Mouse (Mus musculus) kidney, adult 9 months (tissue): ENCODE results near the gene Mst1r.

ENCODE experiments used
- DNase-seq: peaks from one replicate; pipeline ENCODE4 v3.0.0; 2022

Mst1r gene

GRCm38 (mm10) chr9:107914764-107915420 is 8.2 kb downstream of the Mst1r start:
- no peak for DNase-seq

GRCm38 (mm10) chr9:107917895-107918608 is 11.4 kb downstream of the Mst1r start:
- DNase-seq: no peak

GRCm38 (mm10) chr9:107918884-107919283 is 12.2 kb downstream of the Mst1r start:
- no peak for DNase-seq

GRCm38 (mm10) chr9:107919441-107919840 is 12.8 kb downstream of the Mst1r start:
- DNase-seq: no peak

GRCm38 (mm10) chr9:107923021-107923420 is 16.3 kb downstream of the Mst1r start:
- DNase-seq: peak; percentile 64

GRCm38 (mm10) chr9:107923956-107924355 is 17.3 kb downstream of the Mst1r start:
- no peak for DNase-seq

- DNase-seq: no peak
Measured at GRCm38 (mm10) chr9:107925251-107925650, 18.6 kb downstream of the Mst1r start.

GRCm38 (mm10) chr9:107926920-107927420 is 20.3 kb downstream of the Mst1r start:
- DNase-seq: no peak

- no peak for DNase-seq
Measured at GRCm38 (mm10) chr9:107927749-107928148, 21.1 kb downstream of the Mst1r start.

GRCm38 (mm10) chr9:107928169-107928568 is 21.5 kb downstream of the Mst1r start, which contains the start of gene Actl11:
Actl11 (plus strand) TSS chr9:107928469.
- DNase-seq: no peak

- no peak for DNase-seq
Measured at GRCm38 (mm10) chr9:107932221-107932620, 25.5 kb downstream of the Mst1r start.

GRCm38 (mm10) chr9:107934146-107934545 is 27.5 kb downstream of the Mst1r start:
- DNase-seq: no peak

GRCm38 (mm10) chr9:107935374-107935773 is 28.7 kb downstream of the Mst1r start, which contains the start of gene Camkv:
Camkv (plus strand) TSS chr9:107935674.
- DNase-seq: no peak

GRCm38 (mm10) chr9:107935790-107936214 is 29.1 kb downstream of the Mst1r start:
- DNase-seq: no peak

GRCm38 (mm10) chr9:107936215-107936822 is 29.6 kb downstream of the Mst1r start:
- no peak for DNase-seq

- DNase-seq: no peak
Measured at GRCm38 (mm10) chr9:107936831-107937230, 30.2 kb downstream of the Mst1r start.

GRCm38 (mm10) chr9:107947241-107948194 is 40.8 kb downstream of the Mst1r start:
- no peak for DNase-seq

GRCm38 (mm10) chr9:107949184-107949921 is 42.7 kb downstream of the Mst1r start:
- no peak for DNase-seq

GRCm38 (mm10) chr9:107949922-107950235 is 43.2 kb downstream of the Mst1r start, which contains the start of gene Traip:
Traip (plus strand) TSS chr9:107950136.
- DNase-seq: no peak

GRCm38 (mm10) chr9:107950460-107951355 is 44.0 kb downstream of the Mst1r start:
- peak; percentile 94 for DNase-seq
